Mouse (Mus musculus) ES-Bruce4 (cell line): Measurements from ENCODE around the gene D230025D16Rik. TPM values are rescaled to one million over a fixed set of nuclear protein-coding genes. Genes with fewer than 3 reads are reported as not detected.
"Not testable (repeated sequence)": the region's sequence is repeated elsewhere in the genome, so short reads cannot be mapped to it uniquely, and the experiment has no call there.

Experiments
- H3K27ac ChIP-seq: 2 replicates; pipeline ENCODE4 v1.5.1; 2012; ENCODE audit warnings: low read length, inconsistent platforms; ENCODE audit not compliant: insufficient read depth
- H3K27me3 ChIP-seq: 2 replicates; pipeline ENCODE4 v1.6.1; 2012; ENCODE audit warnings: mild to moderate bottlenecking, low read length, inconsistent platforms; ENCODE audit not compliant: control insufficient read depth, poor library complexity, insufficient read depth, severe bottlenecking
- H3K36me3 ChIP-seq: 2 replicates; pipeline ENCODE4 v1.6.1; 2012; ENCODE audit warnings: inconsistent platforms, mild to moderate bottlenecking, low read length, moderate library complexity; ENCODE audit not compliant: control insufficient read depth, poor library complexity, insufficient read depth, severe bottlenecking
- H3K4me1 ChIP-seq: one replicate; pipeline ENCODE4 v1.8.1; 2011; ENCODE audit warnings: low read length; ENCODE audit not compliant: control insufficient read depth, insufficient read depth
- H3K4me3 ChIP-seq: 2 replicates; pipeline ENCODE4 v1.5.1; 2011; ENCODE audit warnings: low read depth, mild to moderate bottlenecking, low read length
- H3K9ac ChIP-seq: 2 replicates; pipeline ENCODE4 v1.6.1; 2012; ENCODE audit warnings: low read depth, mild to moderate bottlenecking, inconsistent platforms; ENCODE audit not compliant: poor library complexity, severe bottlenecking
- H3K9me3 ChIP-seq: replicated peaks from 2 replicates; pipeline ENCODE4 v1.6.1; 2012; ENCODE audit warnings: mild to moderate bottlenecking, low read length, inconsistent platforms; ENCODE audit not compliant: control insufficient read depth, poor library complexity, insufficient read depth, severe bottlenecking
- CTCF ChIP-seq: IDR thresholded peaks from one replicate; pipeline ENCODE4 v1.8.1; 2011; ENCODE audit warnings: low read depth, low read length
- EP300 ChIP-seq: IDR thresholded peaks from 2 replicates; pipeline ENCODE4 v1.6.1; 2011; ENCODE audit warnings: low read depth, low read length; ENCODE audit not compliant: insufficient read depth
- POLR2A ChIP-seq: IDR thresholded peaks from one replicate; pipeline ENCODE4 v1.8.1; 2011; ENCODE audit warnings: low read length; ENCODE audit not compliant: insufficient read depth
- polyA plus RNA-seq: library from polyadenylated mRNA; stranded (reverse); fragments of >200 nt; gene quantifications from 2 replicates; pipeline ENCODE4 v1.2.4, GENCODE M21; 2011; ENCODE audit warnings: low read depth; ENCODE audit not compliant: missing spikeins, insufficient read depth, insufficient read length

D230025D16Rik gene
- polyA plus RNA-seq, 1 experiment: 88.0 TPM

DNA sequence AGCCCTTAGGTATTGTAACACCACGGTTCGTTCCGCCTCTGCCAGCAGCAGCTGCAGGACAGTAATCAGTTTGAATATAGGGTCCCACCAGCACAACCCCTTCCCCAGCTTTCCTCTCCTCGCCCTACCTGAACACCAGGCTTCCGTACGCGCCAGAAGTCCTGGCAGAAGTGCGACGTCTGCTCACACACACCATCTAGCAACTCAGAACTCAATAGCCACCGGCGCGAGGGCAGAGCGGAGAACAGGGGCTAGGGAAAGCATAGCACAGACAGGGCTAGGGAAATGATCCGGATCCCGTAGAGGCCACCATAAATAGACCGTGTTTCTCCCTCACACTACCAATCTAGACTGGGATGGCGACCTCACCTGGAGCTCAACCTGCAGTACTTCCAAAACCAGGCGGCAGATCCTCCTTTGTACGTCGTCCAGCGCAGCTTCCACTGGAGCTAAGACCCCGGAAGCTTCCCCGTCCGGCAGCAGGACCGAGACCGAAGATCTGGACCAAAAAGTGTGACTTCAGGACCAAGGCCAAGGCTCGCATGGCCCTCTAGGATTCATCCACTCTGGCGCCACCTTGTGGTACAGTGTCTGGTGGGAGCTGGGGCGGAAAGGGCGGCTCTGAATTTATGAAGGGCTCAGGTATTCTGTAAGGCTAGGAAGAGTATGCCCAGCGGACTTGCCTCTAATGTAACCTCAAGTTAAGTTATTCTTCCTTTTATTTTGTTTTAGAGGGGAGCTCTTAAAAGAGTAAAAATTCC, 65.8 kb downstream of the D230025D16Rik start:
- no peak overlapping the region; the same call in 1 of the 2 replicates for H3K9ac ChIP-seq

DNA sequence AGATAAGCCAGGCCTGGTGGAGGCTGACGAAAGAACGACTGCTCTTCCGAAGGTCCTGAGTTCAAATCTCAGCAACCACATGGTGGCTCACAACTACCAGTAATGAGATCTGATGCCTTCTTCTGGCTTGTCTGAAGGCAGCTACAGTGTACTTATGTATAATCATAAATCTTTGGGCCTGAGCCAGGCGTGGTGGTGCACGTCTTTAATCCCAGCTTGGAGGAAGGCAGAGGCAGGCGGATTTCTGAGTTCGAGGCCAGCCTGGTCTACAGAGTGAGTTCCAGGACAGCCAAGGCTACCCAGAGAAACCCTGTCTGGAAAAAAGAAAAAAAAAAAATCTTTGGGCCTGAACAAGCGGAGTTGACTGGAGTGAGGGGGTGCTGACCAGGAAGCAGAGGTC, 66.4 kb downstream of the D230025D16Rik start:
- not testable (repeated sequence) for H3K9me3 ChIP-seq, H3K27ac ChIP-seq, H3K9ac ChIP-seq, H3K36me3 ChIP-seq, H3K4me3 ChIP-seq, H3K4me1 ChIP-seq, H3K27me3 ChIP-seq

More for the DNA sequence above, 65.8 kb downstream of the D230025D16Rik start:
- TF ChIP-seq CTCF (peak; percentile 97), EP300 (peak; percentile 46; the same call in 1 of the 2 replicates), POLR2A (no peak)
- H3K9me3 ChIP-seq: no peaks in the 10 kb centered on the region
- no peak overlapping the region for H3K27ac ChIP-seq
- peaks cover 4% of the 10 kb centered on the region for H3K4me1 ChIP-seq
- H3K27me3 ChIP-seq: no peaks in the 10 kb centered on the region
- no peaks in the 10 kb centered on the region for H3K36me3 ChIP-seq
- peak overlapping the region; percentile 83 for H3K4me3 ChIP-seq

DNA sequence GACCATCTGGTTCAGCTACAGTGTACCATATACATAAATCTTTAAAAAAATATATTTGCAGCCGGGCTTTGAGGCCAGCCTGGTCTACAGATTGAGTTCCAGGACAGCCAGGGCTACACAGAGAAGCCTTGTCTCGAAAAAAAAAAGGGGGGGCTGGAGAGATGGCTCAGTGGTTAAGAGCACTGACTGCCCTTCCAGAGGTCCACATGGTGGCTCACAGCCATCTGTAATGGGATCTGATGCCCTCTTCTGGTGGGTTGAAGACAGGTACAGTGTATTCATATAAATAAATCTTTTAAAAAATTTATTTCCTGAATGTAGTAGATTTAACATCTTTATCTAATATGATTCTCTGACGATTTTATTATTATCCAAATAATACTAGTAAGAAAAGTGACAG, 66.9 kb downstream of the D230025D16Rik start:
- not testable (repeated sequence) for H3K27ac ChIP-seq, H3K36me3 ChIP-seq, H3K27me3 ChIP-seq, H3K9me3 ChIP-seq, H3K4me3 ChIP-seq, H3K9ac ChIP-seq, H3K4me1 ChIP-seq

DNA sequence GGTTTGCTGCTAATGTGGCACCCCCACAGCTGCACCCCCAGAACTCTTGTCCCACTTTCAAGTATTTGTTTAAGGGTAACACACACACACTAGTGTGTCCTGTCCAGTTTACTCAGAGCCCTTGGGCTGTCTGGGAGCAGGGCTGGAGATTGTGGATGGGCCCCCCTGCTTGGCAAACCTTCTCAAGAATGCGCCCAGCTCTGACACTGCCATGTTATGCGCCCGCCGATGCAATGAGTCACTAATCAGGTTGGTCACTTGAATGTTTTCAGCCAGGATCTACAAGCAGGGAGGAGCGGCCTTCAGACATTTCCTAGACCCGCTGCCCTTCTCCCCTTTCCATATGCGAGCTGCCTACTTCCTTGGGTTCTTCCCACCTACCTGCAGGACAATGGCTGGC, 67.5 kb downstream of the D230025D16Rik start:
- Histone ChIP-seq H3K36me3 (no peaks in the 10 kb centered on the region), H3K9me3 (no peaks in the 10 kb centered on the region), H3K4me3 (peak overlapping the region; percentile 38), H3K27ac (no peak overlapping the region), H3K4me1 (peaks cover 4% of the 10 kb centered on the region), H3K9ac (peak overlapping the region; percentile 45), H3K27me3 (no peaks in the 10 kb centered on the region)
- no peak for TF ChIP-seq POLR2A
- no peak for TF ChIP-seq EP300
- no peak for TF ChIP-seq CTCF

DNA sequence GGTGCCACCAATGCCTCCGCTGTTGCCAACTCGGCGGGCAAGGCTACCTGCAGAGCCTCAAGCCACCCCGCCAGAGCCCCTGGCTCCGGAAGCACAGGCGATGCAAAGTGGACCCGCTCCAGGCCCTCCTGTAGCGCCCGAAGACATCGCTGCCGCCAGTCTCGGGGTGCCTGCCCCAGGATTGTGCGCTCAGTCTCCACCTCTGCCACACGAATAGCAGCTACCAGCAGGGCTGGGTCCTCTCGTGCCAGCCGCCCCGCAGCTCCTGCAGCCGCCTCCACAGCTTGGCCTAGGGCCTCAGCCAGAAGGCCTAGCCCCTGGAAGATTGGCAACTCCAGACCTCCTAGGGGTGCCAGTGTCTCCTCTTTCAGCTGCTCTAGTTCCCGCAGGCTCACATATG, 68.5 kb downstream of the D230025D16Rik start:
- no peak for TF ChIP-seq CTCF
- Histone ChIP-seq H3K9ac (peak overlapping the region; percentile 45), H3K4me3 (peak overlapping the region; percentile 38), H3K27me3 (no peaks in the 10 kb centered on the region), H3K9me3 (no peaks in the 10 kb centered on the region), H3K27ac (no peak overlapping the region), H3K36me3 (no peaks in the 10 kb centered on the region), H3K4me1 (peaks cover 4% of the 10 kb centered on the region)

DNA sequence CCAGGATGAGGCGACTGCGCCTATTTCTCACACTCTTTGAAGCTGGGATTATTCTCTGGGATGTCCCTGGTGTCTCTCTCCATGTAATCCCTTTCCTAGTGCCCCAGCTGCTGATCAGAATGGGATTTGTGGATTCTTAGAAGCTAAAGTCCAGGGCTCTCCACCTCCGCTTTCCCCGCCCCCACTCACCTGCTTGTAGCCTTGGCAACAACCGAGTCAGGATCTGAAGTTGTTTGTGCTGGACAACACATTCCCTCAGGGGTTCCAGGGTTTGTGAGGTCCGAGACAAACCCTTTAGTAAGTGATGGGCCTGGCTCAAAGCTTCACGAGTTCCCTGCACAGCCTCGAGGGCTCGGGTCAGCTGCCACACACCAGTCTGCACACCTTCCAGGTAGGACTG, 69.8 kb downstream of the D230025D16Rik start:
- peaks cover 6% of the 10 kb centered on the region for H3K4me1 ChIP-seq
- no peaks in the 10 kb centered on the region for H3K27me3 ChIP-seq
- H3K4me3 ChIP-seq: peak overlapping the region; percentile 37; the same call in 1 of the 2 replicates
- TF ChIP-seq POLR2A: no peak
- TF ChIP-seq EP300: no peak
- TF ChIP-seq CTCF: no peak
- H3K36me3 ChIP-seq: peaks cover 9% of the 10 kb centered on the region
- H3K27ac ChIP-seq: no peak overlapping the region
- no peak overlapping the region for H3K9ac ChIP-seq
- no peaks in the 10 kb centered on the region for H3K9me3 ChIP-seq

DNA sequence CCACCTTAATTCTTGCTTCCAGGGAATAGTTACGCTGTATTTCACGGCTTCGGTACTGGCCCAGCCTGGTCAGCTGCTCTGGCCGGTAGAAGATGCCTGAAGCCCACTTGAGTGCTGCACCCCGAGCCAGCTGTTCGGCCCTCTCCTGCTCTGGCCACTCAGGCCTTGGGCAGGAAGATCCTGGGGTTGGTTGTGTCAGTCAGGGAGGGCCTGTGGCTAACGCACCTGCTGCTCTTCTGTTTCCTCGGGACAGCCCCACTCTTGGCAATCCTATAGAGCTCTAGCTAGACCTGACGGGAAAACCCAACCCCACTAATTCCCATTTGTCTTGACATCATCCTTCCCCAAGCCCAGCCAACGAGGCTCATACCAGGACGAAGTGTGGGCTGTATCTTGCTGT, 70.3 kb downstream of the D230025D16Rik start:
- TF ChIP-seq EP300: no peak
- TF ChIP-seq CTCF: no peak
- Histone ChIP-seq H3K4me3 (peak overlapping the region; percentile 37), H3K4me1 (peaks cover 6% of the 10 kb centered on the region), H3K9ac (peak overlapping the region; percentile 34), H3K9me3 (no peaks in the 10 kb centered on the region), H3K36me3 (peaks cover 14% of the 10 kb centered on the region), H3K27ac (peak overlapping the region; percentile 7; the same call in 1 of the 2 replicates), H3K27me3 (no peaks in the 10 kb centered on the region)
